14 mouse cellular contexts compared by ENCODE assay signal in genomic region chr14:54614130-54614529, GRCm38 (mm10). TPM values are rescaled to one million over a fixed set of nuclear protein-coding genes. Genes with fewer than 3 reads are reported as not detected.
"Had no signal": no experiment of that assay in that cellular context is flagged by ENCODE, and none has a peak within 500 bp of the region (broad histone marks: within the 10 kb centered on the region; RNA-seq: fewer than 3 reads in every experiment).

No protein-coding gene starts in this region.

RNA-seq across cellular contexts. Expression of gene Psmb11, which starts 7.1 kb away (rescaled TPM):
- polyA plus RNA-seq: small intestine, adult 2 months; spleen, adult 2 months; stomach, embryonic 16.5 days; stomach, postnatal 0 days; urinary bladder, adult 2 months had no signal

RNA-seq across cellular contexts. Expression of gene Gm17606, which starts 26.6 kb away (rescaled TPM):
- total RNA-seq: neutrophil, adult 5-6 weeks had no signal
- polyA plus RNA-seq: neural tube, embryonic 13.5 days; neural tube, embryonic 14.5 days; neural tube, embryonic 15.5 days; small intestine, adult 2 months; spleen, adult 2 months; stomach, embryonic 14.5 days; stomach, embryonic 15.5 days; stomach, embryonic 16.5 days; stomach, postnatal 0 days; testis, adult 2 months; thymus, adult 2 months; thymus, postnatal 0 days; urinary bladder, adult 2 months had no signal
